Mouse (Mus musculus): ENCODE data around the gene Casr.

The Casr gene

DNA sequence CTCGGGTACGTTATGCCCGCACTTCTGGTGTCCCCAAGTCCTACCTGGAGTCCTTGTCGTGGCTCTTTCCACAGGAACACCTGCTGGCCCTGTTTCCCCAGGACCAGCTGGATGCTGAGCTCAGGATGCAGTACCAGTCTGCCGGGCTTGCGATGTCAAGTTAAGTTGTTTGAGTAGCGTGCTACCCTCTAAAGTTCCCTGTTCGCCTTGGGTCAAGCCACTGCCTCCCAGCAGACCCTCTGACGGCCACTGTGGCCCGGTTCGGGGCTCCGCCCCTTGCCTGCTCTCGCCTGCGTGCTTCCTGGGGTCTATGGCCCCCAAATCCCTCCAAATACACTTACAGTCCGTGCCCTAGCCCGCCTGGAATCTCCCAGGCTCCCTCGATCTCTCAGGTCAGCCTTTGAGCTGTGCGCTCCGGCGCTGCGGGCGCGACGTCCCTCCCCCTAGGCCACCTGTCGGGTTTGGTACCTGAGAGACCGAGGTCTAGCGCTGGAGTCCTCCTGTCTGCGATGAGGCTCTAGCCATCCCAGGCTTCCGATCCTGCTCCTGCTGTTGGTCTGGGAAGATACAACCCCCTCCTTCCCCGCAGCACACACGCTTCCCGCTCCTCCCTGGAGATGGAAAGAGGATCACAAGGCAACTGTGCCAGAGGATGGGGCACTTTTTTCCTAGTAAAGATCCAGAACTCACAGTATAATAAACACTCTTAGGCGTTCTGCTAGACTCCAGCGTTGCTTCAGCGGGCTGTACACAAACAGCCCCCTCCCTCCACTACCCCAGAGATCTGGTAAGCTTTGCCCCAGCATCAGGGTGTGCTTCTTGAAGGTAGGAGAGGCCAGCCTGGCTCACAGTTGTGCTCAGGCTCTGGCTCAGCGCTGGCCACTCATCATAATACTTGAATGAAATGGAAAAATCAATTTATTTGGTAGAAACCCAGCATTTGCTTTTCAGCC is at the start of gene Casr:
Gene Casr (minus strand): TSS at position 756 of the 953 bp plus-strand sequence.
- DNase-seq (ENCODE audit: low read depth), result no peak

DNA sequence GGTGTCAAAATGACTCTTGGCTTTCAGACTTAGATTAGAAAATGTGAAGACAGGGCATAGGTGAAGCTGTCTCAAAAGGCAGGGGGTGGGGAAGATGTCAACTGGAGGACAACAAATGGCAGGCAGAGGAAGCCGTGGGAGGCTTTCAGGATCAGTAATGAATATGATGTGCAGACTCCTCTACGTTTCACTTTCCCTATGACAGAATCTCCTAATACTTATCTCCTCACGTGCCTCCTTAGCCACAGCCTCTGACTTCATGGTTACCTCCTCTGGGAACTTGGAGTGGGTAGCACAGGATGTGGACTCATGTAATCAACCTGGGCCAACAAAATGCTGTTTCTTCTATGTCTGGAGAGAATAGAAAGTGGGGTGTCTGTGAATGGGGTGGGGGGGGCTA is 40.7 kb upstream of the Casr start:
- peak; percentile 78 for DNase-seq (ENCODE audit: low read depth)

DNA sequence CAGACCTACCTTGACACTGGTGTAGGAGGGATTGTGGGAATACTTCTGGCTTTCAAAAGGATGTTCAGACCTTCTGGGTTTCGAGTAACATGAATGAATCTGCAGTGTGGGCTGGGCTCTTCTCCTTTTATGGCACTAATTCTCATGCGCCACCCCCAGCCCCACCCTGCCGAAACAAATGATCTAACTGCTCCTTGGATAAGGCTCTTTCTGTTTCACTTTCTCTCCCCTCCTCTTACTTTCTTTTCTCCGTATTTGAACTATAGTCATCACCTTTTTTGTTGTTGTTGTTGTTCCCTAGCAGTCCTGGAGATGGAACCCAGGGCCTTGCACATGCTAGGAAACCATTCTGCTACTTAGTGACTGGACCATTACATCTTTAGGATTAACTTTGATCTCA is 36.3 kb upstream of the Casr start:
- DNase-seq (ENCODE audit: low read depth), result peak; percentile 84

DNA sequence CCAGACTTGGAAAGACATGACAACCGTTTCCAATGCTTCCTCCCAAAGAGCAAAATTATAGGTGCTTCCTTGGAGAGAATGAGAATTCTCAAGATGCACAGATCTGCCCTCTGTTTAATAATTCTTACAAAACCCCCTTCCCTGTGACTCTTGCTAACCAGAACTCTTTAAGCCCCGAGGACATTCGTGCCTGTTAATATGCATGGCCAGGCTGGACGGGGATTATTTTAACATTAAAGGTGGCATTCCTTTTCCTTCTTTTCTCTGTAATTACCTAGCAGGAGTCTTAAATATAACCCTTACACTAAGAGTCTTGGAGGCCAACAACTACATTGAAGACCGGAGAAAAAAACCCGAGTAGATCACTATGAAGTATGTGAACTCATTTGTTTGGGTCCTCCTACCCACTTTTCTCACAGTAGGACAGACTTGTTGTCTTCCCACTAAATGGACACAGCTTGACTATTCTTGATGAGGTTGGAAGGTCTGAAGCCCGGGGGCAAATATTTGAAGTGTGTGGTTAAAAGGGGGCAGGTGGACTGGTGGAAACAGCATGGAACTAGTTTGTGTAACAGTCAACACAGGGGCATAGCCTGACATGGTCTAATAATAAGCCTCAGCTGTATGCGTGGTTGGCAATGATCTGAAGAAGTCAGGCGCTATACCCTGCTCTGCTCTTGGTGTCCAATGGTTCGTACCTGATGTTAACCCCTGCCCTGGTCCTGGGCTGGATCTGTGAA is 34.9 kb upstream of the Casr start:
- DNase-seq (ENCODE audit: low read depth), result no peak

DNA sequence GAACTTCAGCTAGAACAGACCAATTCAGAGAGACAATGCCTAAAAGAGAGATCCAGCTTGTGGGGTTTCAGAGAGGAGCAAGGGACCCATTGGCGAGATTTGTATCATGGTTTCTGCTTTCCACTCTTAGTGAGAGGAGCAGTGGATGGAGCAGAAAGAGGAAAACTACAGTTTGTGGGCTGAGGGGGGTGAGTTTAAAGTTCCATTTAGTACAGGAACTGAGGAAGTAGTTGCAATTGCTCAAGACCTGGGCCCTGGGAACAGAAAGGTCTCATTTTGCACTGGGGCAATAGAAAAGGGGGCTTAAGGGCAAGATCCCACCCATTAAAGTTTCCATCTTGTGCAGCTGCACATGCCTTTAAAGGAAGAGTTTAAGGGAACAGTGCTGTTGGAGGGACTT is 28.0 kb upstream of the Casr start:
- DNase-seq (ENCODE audit: low read depth), result no peak

DNA sequence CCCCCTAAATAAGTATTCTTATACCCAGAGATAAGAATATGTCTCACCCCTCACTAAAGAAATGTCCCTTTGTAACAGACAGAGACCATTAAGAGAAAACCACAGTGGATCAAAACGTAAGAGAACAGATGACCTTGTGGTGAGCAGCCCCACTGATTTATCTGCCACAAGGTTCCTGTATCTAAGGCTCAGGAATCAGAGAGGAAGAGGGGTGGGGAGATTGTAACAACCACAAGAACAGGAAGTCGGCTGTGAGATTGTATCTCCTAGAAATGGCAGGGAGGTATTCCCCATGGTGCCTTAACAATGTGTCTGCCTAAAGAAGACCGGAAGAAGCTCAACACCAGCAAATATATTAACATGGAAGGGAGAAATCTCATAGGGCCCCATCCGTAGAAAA is 26.0 kb upstream of the Casr start:
- DNase-seq (ENCODE audit: low read depth), result peak; percentile 76

DNA sequence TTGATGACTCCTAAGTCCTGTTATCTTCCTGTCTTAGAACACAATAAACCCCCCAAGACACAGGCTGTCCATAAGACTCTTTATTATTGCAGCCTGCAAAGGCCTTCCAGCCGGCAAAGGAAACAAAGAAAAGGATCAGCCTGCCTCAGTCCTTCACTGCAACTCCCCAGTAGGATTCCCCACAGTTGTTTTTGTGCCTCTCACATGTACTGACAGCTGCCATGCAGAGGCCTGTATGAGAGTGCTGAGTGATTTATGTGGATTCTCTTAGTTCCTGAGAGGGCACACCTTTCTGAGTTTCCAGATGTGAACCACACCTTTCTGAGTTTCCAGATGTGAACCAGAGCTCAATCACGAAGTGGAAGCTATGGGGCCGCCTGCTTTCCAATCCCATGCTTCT is 20.1 kb upstream of the Casr start:
- no peak for DNase-seq (ENCODE audit: low read depth)

DNA sequence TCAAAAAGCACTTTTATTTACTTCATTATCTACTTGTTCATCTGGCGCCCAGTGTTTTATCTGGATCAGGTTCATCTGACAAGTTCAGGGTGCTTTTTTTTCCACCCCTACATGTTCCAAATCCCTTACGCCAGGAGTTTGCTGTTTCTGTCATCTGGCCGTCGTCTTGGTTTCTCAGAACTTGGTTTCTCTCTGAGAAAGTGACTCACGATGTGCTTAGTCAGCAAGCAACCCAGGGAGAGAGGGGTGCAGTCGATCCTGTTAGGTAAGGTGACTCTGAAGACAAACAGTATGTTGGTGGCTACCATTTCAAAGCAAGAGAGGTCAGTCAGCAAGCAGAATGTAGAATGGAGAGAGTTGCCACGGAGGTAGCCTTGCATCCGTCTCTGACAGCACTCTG is 10.0 kb upstream of the Casr start:
- peak; percentile 16 for DNase-seq (ENCODE audit: low read depth)

DNA sequence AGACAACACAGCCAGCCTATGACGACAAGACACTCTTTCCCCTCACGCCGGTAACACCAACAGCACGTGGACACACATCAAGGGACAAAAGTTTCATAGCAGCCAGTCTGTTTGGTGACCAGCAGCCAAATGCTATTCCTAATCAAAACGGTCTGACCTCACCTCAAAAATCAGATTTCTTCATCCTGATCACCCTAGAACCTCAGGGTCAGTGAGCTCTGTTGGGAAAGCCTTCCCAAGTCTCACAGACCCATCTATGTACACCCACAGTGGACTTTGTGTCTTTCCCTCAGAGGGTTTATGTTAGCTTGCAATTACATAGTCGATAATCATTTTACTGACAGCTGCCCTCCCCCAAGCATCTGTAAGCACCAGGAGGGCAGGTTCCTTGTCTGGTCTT is 2.4 kb downstream of the Casr start:
- no peak for DNase-seq (ENCODE audit: low read depth)

DNA sequence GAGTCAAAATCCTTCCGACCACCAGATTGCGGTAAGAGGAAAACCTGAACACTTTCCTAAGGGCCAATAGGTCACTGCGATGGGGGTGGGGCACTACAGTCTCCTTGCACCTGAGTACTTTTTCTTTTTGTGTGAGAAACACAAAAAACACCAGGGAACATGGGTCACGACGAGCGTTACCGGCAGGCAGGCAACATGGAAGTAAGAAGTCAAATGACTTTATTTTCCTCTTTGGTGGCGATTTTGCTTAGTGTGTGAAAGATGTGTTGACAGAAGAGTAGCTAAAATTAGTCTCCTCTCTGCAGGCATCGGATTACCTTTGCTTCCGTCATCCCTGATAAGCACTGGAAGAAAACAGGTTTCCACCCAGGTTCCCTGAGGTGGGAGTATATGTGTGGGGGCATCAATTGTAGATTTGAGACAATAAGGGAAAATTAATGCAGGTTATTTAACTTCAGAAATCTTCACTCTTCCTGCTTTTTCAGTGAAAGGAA is 6.2 kb downstream of the Casr start:
- no peak for DNase-seq (ENCODE audit: low read depth)

DNA sequence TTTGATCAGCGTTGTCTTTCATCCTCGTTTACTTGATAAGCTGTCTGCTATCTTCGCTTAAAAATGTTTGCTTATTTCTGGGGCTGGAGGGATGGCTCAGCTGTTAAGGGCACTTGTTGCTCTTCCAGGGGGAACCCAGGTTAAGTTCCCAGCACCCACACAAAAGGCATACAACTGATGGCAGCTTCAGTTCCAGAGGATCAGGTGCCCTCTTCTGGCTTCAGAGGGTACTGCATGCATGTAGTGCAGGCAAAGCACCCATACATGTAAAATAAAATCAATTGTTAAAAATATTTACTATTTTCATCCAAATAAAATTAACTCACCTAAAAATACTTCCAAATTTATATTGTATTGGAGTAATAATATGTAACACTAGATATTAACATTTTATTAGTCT is 8.3 kb downstream of the Casr start:
- peak; percentile 39 for DNase-seq (ENCODE audit: low read depth)

DNA sequence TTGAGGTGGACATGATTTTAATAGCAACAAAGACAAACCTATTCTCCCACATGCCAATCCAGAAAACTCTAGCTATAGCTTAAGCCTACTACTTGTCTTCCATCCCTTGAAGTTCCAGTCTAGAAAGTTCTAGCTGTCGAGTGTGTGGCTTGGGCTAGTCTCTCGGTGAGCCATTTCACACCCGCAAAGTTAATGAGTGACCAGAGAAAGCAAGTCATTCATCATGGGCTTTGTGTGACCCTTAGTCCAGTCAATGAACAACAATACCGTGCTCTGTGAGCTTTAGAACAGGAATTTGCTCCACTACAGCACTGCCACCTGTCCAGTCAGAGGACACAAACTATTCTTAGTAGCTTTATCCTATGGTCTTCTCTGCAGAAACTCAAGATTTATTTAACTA is 16.6 kb downstream of the Casr start:
- no peak for DNase-seq (ENCODE audit: low read depth)

DNA sequence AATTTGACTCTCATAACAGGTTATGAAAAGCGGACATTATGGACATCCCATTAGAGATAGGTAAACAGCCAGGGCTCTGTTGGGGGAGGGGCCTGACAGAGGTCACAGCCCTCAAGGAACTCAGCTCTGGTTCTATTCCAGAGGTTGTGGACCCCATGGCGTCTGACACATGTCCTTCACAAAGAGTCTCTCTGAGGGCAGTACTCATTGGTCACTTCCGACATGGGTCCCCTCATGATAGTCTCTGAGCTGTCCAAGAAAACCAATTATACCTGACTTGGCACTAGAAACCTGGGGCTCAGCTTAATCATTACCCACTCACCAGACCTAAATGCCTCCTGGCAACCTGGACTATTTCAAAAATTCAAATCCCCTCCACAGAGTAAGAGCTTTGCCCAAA is 18.9 kb downstream of the Casr start:
- no peak for DNase-seq (ENCODE audit: low read depth)

DNA sequence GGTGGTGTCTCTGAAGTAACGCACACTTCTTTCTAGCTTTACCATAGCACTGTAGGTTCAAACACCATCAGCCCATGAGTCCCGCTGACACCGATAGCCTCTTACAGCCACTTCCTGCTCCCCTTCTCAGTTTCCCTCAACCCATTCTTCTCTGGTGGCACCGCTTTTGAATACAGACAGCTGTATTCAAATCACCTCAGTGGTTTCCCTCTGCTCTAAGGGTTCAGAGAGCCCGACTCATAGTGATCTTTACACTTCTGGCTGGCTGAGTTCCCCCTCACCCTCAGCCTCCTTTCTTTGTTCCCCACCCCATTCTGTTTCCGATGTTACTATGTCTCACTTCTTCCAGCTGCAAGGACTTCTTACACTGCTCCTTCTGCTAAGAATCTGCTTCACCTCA is 21.1 kb downstream of the Casr start:
- no peak for DNase-seq (ENCODE audit: low read depth)

DNA sequence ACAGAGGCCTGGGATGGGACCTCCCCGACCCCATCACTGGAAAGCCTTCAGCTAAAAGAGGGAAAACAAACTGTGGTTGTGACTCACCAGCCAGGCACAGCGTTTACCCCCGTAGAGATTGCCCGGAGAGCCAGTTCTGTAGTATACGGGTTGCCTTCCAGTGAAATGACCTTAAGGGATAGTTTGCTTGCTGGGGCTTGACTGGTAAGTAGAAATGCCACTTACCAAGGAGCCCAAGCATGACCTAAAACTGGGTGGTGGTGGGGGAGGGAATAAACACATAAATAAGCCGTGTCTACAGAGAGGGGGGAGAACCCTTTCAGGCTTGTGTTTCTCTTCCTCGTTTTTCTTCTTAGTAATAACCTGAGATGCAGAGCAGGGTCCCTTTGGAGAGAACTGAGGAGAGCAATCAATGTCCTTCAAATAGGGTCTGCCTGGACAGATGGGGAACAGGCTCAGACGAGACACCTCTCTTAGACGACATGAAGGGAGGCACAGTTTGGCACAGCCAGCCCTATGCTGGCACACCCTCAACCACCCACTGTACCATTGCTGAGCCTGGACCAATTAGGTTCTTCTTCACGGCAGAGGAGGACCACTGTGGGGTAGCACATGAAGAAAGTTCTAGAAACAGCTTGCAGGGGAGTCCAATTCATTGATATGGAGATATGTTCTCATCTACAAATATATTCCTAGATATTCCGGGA is 28.8 kb downstream of the Casr start:
- no peak for DNase-seq (ENCODE audit: low read depth)

DNA sequence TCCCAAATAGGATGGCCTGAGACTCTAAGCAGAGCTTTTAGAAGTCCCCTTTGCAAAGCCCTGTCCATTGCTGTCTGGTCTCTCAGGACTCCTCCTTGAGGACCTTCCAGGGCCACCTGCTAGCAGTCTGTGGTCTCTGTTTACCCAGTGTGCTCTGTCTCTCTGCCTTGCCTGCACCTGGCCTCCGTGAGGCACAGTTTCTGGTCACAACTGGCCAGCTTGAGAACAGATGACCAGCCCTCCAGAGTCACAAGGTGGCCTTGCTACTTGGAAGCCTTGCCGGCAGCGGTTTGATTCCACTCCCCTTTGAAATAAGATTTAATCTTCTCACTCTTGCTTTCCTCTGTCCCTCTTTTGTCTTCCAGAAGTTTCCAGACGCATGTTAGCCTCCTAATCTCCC is 29.9 kb downstream of the Casr start:
- no peak for DNase-seq (ENCODE audit: low read depth)

DNA sequence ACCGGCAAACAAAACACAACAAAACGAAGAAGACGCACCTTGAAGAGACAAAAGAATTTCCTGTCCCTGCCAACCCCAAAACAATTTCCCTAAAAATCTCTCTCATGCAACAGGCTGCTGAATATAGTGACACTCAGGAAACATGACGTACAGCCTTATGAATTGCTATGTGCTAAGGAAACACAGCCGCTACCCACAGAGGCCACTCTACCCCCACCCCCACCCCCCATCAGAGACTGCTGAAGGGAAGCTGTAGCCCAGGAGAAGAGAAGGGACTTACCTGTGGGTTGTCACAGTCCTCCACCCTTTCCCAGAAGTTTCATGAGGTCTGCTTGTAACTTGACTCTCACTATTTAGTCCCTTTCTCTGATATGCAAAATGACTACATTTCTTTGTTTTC is 30.3 kb downstream of the Casr start:
- DNase-seq (ENCODE audit: low read depth), result no peak

DNA sequence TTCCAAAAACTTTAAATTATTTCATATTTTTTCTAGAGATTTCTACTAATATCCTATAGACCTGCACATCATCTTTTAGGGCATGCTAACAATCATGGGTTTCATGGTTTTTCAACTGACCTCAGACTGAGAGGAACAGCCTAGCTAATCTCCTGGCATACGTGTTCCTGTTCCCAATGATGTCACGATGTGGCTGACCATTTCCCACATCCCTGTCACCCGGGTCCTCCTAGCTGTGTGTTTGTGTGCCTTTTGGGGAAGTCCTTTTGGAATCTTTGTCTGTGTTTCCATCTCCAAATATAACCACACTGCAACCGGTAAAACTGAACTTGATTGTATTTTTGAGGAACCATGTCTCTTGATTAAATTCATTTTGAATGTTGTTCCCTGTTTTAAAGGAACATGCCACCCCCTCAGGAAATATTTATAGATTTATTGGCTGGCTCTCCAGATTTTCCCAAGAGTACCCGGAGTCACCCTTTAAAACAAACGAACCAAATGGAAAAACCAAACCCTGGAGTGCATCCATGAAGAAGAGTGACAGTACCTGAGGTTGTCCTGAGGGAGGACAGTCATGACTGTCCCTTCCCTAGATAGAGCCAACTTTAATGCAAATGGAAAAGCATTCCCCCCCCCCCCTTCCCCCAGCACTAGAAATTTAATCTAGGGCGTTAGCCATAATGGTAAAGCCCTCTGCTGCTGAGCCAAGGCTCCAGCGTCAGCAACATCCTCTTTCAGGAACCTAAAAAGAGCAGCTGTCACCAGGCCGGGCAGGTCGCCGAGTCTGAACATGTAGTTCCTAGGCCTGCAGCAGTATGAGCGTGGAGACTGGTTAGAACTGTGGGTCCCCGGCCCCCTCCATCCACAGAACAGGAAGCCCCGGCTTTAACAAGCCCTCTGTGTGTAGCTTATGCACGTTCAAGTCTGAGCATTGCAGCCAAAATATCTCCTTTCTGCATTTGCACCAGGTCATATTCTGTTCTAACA is 31.1 kb downstream of the Casr start:
- no peak for DNase-seq (ENCODE audit: low read depth)

DNA sequence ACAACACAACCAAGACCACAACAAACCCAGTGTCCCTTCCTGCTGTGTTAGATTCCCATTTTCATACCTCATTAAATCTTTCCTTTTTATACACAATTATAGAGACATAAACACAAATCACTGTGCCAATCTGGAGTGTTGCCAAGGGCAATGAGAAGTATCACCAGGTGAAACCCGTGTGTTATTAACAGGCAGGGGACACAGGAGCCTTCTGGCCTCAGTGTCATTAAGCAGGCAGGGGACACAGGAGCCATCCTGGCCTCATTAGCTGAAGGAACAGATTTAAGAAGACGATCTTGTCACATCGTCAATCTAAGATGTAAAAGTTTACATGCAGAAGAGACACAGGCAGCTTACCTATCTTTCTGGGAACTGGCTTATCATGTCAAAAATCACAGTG is 33.1 kb downstream of the Casr start:
- no peak for DNase-seq (ENCODE audit: low read depth)

DNA sequence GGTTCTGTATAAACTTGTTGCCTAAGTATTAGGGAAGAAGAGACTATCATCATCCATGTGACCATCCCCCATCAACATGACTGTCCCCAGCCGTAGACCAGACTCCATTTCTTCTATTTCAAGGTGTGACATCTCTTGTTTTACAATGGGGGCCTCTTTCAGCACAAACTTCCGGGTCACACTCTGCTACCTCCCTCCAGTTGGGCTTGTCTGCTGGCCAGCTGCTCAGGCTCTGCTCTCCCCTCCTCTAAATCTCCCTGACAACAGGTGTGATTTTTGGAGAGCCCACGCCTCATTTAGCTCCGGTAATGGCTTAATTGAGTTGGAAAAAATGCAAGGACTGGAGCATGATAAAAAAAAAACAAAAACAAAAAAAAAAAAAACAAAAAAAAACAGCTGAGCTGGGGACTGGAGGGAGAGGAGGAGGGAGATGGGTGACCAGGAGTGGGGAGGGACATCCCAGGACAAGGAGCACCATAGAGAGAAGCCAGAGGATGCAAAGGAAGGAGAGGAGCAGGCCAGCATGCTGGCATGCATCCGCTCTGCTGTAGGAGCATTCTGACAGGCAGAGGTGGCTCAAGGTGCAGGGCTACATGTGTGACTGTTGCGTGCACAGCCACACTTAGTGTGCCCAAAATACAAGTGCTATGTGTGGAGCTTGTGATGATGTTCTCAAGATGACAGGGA is 35.2 kb downstream of the Casr start:
- no peak for DNase-seq (ENCODE audit: low read depth)

DNA sequence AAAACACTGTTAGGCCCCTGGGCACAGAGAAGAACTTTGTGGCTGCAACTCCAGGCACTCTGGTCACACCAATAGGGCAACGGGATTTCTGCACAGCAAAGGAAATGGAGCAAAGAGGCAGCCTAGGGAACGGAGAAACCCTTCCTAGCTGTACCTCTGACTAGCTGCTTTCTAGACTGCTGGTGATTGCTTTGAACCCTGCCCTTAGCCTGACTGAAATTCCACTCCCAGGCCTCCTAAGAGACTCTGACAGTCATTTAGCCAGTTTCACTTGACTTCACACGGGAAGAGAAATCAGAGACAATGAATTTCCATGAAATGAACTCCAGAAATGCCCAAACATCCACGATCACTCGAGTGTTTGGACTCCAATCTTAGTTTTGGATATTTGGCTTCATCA is 38.8 kb downstream of the Casr start:
- no peak for DNase-seq (ENCODE audit: low read depth)

Data from induced T-regulatory cell, adult 2 months (primary cell).